Mouse (Mus musculus) embryo, embryonic 9.5 days (tissue): ENCODE measurements around the gene Gjc2.

Source experiments
- DNase-seq: peaks from one replicate; pipeline ENCODE4 v3.0.0-alpha.2; 2017; ENCODE audit errors: extremely low spot score

Gjc2 gene

GRCm38 (mm10) chr11:59208153-59208831 lies 25.3 kb upstream of the Gjc2 start, which contains the start of gene 2310033P09Rik:
2310033P09Rik (plus strand) TSS chr11:59208321.
- DNase-seq = peak; percentile 97

GRCm38 (mm10) chr11:59202081-59202995 lies 19.3 kb upstream of the Gjc2 start, which contains the start of gene Mrpl55:
Mrpl55 (plus strand) TSS chr11:59202486.
- DNase-seq = peak; percentile 97

DNA sequence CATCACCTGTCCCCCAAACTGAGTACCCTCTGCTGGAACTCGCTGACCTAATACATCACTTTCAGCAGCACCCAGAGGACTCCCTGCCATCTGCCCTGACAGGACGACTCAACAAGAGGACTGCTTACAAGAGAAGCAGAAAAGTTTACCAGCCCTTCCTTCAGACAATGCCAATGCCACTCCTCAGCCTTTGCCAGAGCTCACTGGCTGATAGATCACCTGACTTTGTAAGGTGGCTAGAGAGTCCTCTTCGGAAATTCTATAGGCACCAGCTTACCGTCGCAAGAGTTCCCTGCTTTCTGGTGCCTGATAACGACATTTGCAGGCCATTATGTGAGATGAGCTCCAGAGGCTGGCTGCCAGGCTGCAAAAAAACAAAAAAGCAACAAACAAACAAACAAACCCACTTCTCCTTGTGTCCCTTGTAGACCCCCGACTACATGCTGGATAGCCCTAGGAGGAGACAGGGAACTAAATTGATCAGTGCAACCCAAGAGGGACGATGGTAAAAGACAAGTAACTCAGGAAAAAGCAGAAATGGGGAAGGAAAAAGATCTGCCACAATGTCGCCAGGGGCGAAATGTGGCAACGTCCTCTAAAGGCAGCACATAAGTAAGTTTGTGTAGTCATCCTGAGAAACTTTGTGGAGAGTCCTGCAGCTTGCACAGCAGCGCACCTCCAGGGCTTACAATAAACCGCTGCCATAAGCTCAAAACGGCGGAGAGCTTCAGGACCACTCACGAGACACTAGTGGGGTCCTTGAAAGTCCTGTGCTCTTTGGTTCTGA lies 18.4 kb upstream of the Gjc2 start:
- DNase-seq = no peak

DNA sequence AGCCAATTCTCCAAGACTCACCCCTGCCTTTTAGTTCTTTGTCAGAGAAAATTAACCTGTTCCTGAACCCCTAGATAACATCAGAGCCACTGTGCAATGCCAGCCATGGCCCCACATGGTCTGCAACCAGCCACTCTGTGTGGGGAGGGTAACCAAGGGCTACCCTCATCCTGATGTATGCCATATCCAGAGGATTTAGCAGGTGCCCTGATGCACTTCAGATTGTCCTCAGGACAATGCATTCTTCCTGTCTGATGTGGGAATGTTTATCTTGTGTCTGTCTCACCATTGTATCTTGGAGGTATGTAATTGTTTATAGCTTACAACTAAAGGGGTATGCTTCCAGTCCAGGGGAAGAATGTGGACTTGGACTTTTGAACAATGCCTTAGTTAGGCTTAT lies 13.2 kb upstream of the Gjc2 start:
- no peak for DNase-seq

- DNase-seq = no peak
Measured at GRCm38 (mm10) chr11:59192059-59192386, 9.0 kb upstream of the Gjc2 start, which contains the start of gene Guk1. Guk1 (minus strand) TSS chr11:59192212.

GRCm38 (mm10) chr11:59191231-59192058 lies 8.4 kb upstream of the Gjc2 start:
- DNase-seq = peak; percentile 92

DNA sequence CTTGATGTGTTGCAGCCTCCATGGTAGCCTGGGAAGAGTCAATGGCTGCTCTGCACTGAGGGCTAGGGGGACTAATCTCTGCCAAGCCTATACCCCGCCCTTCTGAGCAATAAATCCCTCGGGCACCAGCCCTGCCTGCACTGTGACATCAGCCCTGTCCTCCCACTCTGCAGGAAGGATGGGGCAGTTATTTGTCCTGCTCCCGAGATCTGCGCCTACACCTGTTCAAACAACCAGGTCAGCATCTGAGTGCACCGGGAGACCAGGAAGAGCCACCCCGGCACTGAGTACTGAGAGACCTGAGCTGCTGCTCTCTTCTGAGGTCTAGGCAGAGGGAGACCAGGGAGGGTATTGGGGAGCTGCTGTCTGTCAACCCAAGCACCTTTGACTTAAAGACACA lies 4.7 kb upstream of the Gjc2 start:
- DNase-seq = no peak

- no peak for DNase-seq
Measured at GRCm38 (mm10) chr11:59185490-59185889, 2.5 kb upstream of the Gjc2 start.

- DNase-seq = no peak
Measured at GRCm38 (mm10) chr11:59183821-59184220, 808 bp upstream of the Gjc2 start.

DNA sequence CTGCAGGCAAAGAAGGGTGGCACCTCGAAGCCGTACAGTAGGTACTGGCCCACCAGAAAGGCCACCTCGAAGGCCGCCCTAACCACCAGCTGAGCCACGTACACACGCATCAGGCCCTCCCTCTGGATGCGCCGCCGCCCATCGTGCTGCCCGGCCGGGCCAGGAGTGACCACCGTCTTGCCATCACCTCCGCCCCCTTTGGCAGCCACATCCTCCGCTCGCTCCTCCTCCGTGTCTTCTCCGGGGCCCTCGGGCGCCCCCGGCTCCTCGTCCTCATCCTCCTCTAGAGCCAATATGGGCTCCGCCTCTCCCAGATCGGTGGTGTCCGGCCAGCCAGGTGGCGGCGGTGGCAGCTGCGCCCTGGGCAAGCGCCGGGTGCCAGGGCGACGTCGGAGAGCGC lies 6.1 kb downstream of the Gjc2 start:
- no peak for DNase-seq

GRCm38 (mm10) chr11:59176475-59176874 lies 6.5 kb downstream of the Gjc2 start:
- DNase-seq = no peak

DNA sequence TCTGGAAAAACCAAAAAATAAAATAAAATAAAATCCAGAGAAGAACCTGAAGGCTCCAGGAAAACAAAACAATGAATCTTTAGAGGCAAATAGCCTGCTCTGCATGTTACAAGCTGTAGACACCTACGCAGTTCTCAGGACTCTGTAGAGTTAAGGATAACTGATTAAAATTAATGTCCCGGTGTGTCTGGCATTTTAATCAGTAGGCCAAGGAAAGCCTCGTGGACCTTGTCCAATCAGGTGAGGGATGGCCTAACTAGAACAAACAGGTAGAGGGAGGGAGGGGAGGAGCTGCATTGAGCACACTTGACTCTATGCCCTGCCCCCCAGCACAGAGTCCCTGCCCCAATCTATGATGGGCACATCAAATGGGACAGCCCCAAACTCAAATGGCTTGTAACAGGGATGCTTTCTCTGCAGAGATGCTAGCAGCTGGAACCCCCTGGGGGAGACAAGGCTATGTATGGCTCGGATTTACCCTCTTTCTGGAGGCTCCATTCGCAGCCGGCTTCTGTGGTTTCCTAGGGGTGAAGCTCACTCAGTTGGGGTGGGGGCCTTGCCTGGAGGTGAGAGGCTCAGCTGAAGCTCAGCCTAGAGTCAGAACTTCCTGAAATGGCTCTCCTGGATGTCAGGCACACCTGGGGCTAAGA lies 8.7 kb downstream of the Gjc2 start:
- no peak for DNase-seq

- DNase-seq = no peak
Measured at GRCm38 (mm10) chr11:59170549-59170948, 12.5 kb downstream of the Gjc2 start.

DNA sequence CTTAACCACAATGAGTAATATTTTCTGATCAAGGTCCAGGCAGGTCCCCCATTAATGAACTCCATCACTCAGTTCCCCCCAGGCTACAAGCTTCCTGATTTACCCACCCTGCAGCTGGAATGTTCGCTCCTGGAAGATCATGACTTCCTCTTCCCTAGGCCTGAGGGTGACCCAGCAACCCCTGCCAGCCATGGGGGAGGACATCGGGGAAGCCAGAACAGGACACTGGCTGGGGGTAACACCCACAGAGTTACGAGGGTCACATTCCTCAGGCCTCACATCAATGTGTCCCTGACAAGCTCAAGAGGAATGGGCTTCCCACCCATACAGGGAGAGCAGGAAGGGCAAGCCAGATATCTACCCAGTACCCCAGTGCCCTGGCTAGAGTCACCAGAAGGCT lies 13.2 kb downstream of the Gjc2 start:
- no peak for DNase-seq

DNA sequence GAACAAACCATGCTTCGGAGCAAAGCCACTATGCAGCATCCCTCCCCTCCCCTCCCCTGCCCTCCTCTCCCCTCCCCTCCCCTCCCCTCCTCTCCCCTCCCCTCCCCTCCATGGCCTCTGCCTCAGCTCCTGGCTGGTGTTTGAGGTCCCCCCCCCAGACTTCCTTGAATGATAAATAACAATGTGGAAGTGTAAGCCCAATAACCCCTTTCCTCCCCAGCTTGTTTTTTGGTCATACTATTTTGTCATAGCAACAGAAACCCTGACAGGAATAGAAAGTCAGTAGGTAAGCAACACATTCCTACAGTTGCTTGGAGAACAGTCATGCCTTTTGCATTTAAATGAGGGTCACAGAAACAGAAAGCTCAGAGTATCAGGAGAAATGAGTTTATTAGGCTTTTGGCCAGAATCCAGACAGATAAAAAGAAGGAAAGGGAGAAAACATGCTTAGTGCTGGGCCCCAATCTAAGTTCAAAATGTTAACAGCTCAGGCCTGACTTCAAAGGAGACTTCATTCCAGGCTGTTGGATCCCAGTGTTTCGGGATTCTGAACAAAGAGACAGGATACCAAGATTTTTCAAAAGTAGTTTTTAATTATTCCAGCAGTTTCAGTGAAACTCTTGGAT lies 17.3 kb downstream of the Gjc2 start:
- no peak for DNase-seq

- DNase-seq = no peak
Measured at GRCm38 (mm10) chr11:59164384-59164783, 18.6 kb downstream of the Gjc2 start.

- peak; percentile 95 for DNase-seq
Measured at GRCm38 (mm10) chr11:59163255-59164236, 19.5 kb downstream of the Gjc2 start, which contains the start of gene Iba57. Iba57 (minus strand) TSS chr11:59163739.

- no peak for DNase-seq
Measured at GRCm38 (mm10) chr11:59162443-59163254, 20.4 kb downstream of the Gjc2 start.
